In genomic region chr14:124266977-124267376, GRCm38 (mm10) we compare ENCODE assay signal across 14 mouse cellular contexts.
A peak's percentile ranks its signal among the peaks of the same experiment; 100 is the strongest.
DNase-seq lines count a peak whose midpoint lies in the region; ATAC-seq and TF ChIP-seq lines count a peak whose summit lies in the region.
"Had no signal": no experiment of that assay in that cellular context is flagged by ENCODE, and none has a peak within 500 bp of the region (broad histone marks: within the 10 kb centered on the region; RNA-seq: fewer than 3 reads in every experiment).

No protein-coding gene starts in this region.

- H3K27me3 ChIP-seq in stomach, postnatal 0 days (ENCODE audit: control insufficient read depth, insufficient read depth, low read length) = no peaks in the 10 kb centered on the region
- H3K27me3 ChIP-seq in midbrain, embryonic 16.5 days (ENCODE audit: control insufficient read depth, insufficient read depth, low read depth, low read length) = no peaks in the 10 kb centered on the region
- H3K27me3 ChIP-seq: limb, embryonic 15.5 days had no signal

- peak; percentile 12 for DNase-seq in embryo, embryonic 10 days (ENCODE audit: low spot score)
- DNase-seq in embryo, embryonic 9.5 days (ENCODE audit: extremely low spot score) = no peak
- DNase-seq in layer of hippocampus, adult 2 months (ENCODE audit: low spot score in 2 of 2) = no peak
- DNase-seq in layer of hippocampus, postnatal 10 days (ENCODE audit: low spot score in 2 of 2) = no peak
- no peak for DNase-seq in ES-E14 (ENCODE audit: low read depth, low spot score)
- DNase-seq in stomach, postnatal 0 days (ENCODE audit: low spot score) = no peak
- DNase-seq: cerebellum, adult 18-20 months; heart, adult 18-20 months; heart, postnatal 14 days; kidney, postnatal 25 days; lung, adult 2 months had no signal

- no peaks in the 10 kb centered on the region for H3K9me3 ChIP-seq in ES-E14 (ENCODE audit: control insufficient read depth, insufficient read depth, low read depth, low read length)
- no peaks in the 10 kb centered on the region for H3K9me3 ChIP-seq in stomach, postnatal 0 days (ENCODE audit: control insufficient read depth, low read length)
- H3K9me3 ChIP-seq in midbrain, embryonic 16.5 days (replicated peaks; ENCODE audit: control insufficient read depth, low read length, poor library complexity, severe bottlenecking) = no peaks in the 10 kb centered on the region
- H3K9me3 ChIP-seq: limb, embryonic 15.5 days had no signal

- no peak overlapping the region for H3K9ac ChIP-seq in ES-E14 (ENCODE audit: insufficient read depth, low read depth, low read length, poor library complexity, severe bottlenecking)
- H3K9ac ChIP-seq in stomach, postnatal 0 days (ENCODE audit: low read length) = no peak overlapping the region
- H3K9ac ChIP-seq in midbrain, embryonic 16.5 days (ENCODE audit: low read depth, low read length) = no peak overlapping the region
- H3K9ac ChIP-seq: limb, embryonic 15.5 days had no signal

- in situ Hi-C loops in ES-E14 (cut with MboI; ENCODE audit: low sequenced_read_pairs in 2 of 2, unreplicated experiment in 2 of 2) = no loop called here

- H3K27ac ChIP-seq in layer of hippocampus, adult 2 months = no peak overlapping the region
- H3K27ac ChIP-seq in ES-E14 (ENCODE audit: insufficient read depth, low read depth, low read length, poor library complexity, severe bottlenecking) = no peak overlapping the region
- no peak overlapping the region for H3K27ac ChIP-seq in stomach, postnatal 0 days (replicated peaks)
- no peak overlapping the region for H3K27ac ChIP-seq in midbrain, embryonic 16.5 days (ENCODE audit: low read length)
- H3K27ac ChIP-seq: hindbrain, postnatal 0 days; limb, embryonic 15.5 days had no signal

- H3K4me1 ChIP-seq in ES-E14 (ENCODE audit: control insufficient read depth in 2 of 2, insufficient read depth in 2 of 2, low read length in 2 of 2, poor library complexity in 1 of 2) = no peaks in the 10 kb centered on the region
- no peaks in the 10 kb centered on the region for H3K4me1 ChIP-seq in stomach, postnatal 0 days (replicated peaks; ENCODE audit: control insufficient read depth, insufficient read depth)
- H3K4me1 ChIP-seq in midbrain, embryonic 16.5 days (ENCODE audit: control insufficient read depth, insufficient read depth, low read length) = no peaks in the 10 kb centered on the region
- H3K4me1 ChIP-seq: limb, embryonic 15.5 days had no signal

- TF ChIP-seq EP300 in stomach, postnatal 0 days (optimal IDR thresholded peaks at IDR 0.05) = no peak

- peak; percentile 63 for TF ChIP-seq CTCF in layer of hippocampus, adult 2 months (conservative IDR thresholded peaks at IDR 0.05)
- TF ChIP-seq CTCF in stomach, postnatal 0 days (IDR thresholded peaks at IDR 0.05; ENCODE audit: low read depth) = peak; percentile 42

- no peak overlapping the region for H3K4me3 ChIP-seq in layer of hippocampus, adult 2 months
- H3K4me3 ChIP-seq in ES-E14 (ENCODE audit: insufficient read depth in 1 of 2, low read depth in 1 of 2, low read length in 2 of 2, poor library complexity in 1 of 2, severe bottlenecking in 1 of 2) = no peak overlapping the region
- H3K4me3 ChIP-seq in stomach, postnatal 0 days (ENCODE audit: low read depth, low read length) = no peak overlapping the region
- no peak overlapping the region for H3K4me3 ChIP-seq in midbrain, embryonic 16.5 days (ENCODE audit: low read depth, low read length)
- H3K4me3 ChIP-seq: limb, embryonic 15.5 days had no signal

- ATAC-seq in stomach, postnatal 0 days (ENCODE audit: low FRiP score, low TSS enrichment) = no peak
- no peak for ATAC-seq in midbrain, embryonic 16.5 days
- ATAC-seq: hindbrain, postnatal 0 days had no signal

- H3K36me3 ChIP-seq in ES-E14 (ENCODE audit: control insufficient read depth, insufficient read depth, low read length, poor library complexity, severe bottlenecking) = no peaks in the 10 kb centered on the region
- no peaks in the 10 kb centered on the region for H3K36me3 ChIP-seq in stomach, postnatal 0 days (ENCODE audit: control insufficient read depth, insufficient read depth, low read length)
- no peaks in the 10 kb centered on the region for H3K36me3 ChIP-seq in midbrain, embryonic 16.5 days (ENCODE audit: control insufficient read depth, insufficient read depth, low read length)
- H3K36me3 ChIP-seq: limb, embryonic 15.5 days had no signal

- H3K4me2 ChIP-seq in stomach, postnatal 0 days (replicated peaks; ENCODE audit: low read depth) = no peak overlapping the region
- no peak overlapping the region for H3K4me2 ChIP-seq in midbrain, embryonic 16.5 days (ENCODE audit: low read length)
- H3K4me2 ChIP-seq: limb, embryonic 15.5 days had no signal

TF ChIP-seq in ES-E14, 5 proteins besides CTCF, POLR2A, EP300 and RAD21:
- no peak for TF ChIP-seq HCFC1 (IDR thresholded peaks at IDR 0.05; ENCODE audit: borderline replicate concordance, insufficient read depth, low read length)
- TF ChIP-seq ZC3H11A (IDR thresholded peaks at IDR 0.05; ENCODE audit: borderline replicate concordance, low read depth, low read length) = 0 out of 2 replicates have a peak, but pooled peaks have one; percentile 10
